Comparison of ENCODE assay signal across 30 mouse cellular contexts in the genomic region with DNA sequence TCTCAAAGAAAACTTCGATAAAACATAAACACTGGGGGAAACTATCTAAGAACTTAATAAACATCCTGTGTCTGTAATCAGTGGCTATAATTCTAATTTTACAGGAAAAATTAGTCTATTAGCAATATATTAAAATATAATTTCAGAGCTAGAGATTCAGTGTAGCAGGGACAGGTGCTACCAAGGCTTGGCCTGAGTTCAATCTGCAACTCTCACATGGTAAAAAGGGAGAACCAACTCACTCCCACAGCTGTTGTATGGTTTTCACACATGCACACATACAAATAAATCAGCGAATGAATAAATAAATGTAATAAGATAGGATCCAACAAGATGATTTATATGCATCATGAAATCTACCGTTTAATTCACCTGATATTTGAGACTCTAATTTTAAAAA.
"Had no signal": no experiment of that assay in that cellular context is flagged by ENCODE, and none has a peak within 500 bp of the region (broad histone marks: within the 10 kb centered on the region; RNA-seq: fewer than 3 reads in every experiment).

No protein-coding gene starts in this region.

- H3K4me3 ChIP-seq: left cerebral cortex, adult 2 months; limb, embryonic 10.5 days; limb, embryonic 12.5 days; limb, embryonic 13.5 days; limb, embryonic 15.5 days; liver, embryonic 12.5 days; liver, embryonic 13.5 days; liver, embryonic 15.5 days; lung, embryonic 15.5 days; megakaryocyte, embryonic 14.5 days; midbrain, embryonic 10.5 days; midbrain, embryonic 12.5 days; midbrain, embryonic 13.5 days; midbrain, embryonic 15.5 days had no signal

- H3K4me1 ChIP-seq: limb, embryonic 10.5 days; limb, embryonic 12.5 days; limb, embryonic 13.5 days; limb, embryonic 15.5 days; liver, embryonic 12.5 days; liver, embryonic 13.5 days; liver, embryonic 15.5 days; midbrain, embryonic 10.5 days; midbrain, embryonic 12.5 days; midbrain, embryonic 13.5 days; midbrain, embryonic 15.5 days had no signal

- H3K9ac ChIP-seq: limb, embryonic 12.5 days; limb, embryonic 13.5 days; limb, embryonic 15.5 days; liver, embryonic 12.5 days; liver, embryonic 13.5 days; liver, embryonic 14.5 days; liver, embryonic 15.5 days; liver, postnatal 0 days; lung, embryonic 14.5 days; lung, embryonic 15.5 days; midbrain, embryonic 12.5 days; midbrain, embryonic 13.5 days; midbrain, embryonic 15.5 days had no signal

- ATAC-seq: liver, embryonic 12.5 days; liver, postnatal 0 days; lung, postnatal 0 days; midbrain, embryonic 13.5 days; midbrain, embryonic 15.5 days; midbrain, embryonic 16.5 days had no signal

- H3K9me3 ChIP-seq: limb, embryonic 10.5 days; limb, embryonic 12.5 days; limb, embryonic 13.5 days; limb, embryonic 15.5 days; liver, embryonic 12.5 days; liver, embryonic 13.5 days; liver, embryonic 15.5 days; lung, embryonic 15.5 days; megakaryocyte, embryonic 14.5 days; midbrain, embryonic 10.5 days; midbrain, embryonic 12.5 days; midbrain, embryonic 13.5 days; midbrain, embryonic 15.5 days had no signal

- H3K27me3 ChIP-seq: limb, embryonic 12.5 days; limb, embryonic 13.5 days; limb, embryonic 15.5 days; liver, embryonic 12.5 days; liver, embryonic 13.5 days; liver, embryonic 15.5 days; lung, embryonic 15.5 days; megakaryocyte, embryonic 14.5 days; midbrain, embryonic 12.5 days; midbrain, embryonic 13.5 days; midbrain, embryonic 15.5 days had no signal

- DNase-seq: left cerebral cortex, postnatal 4 days; liver; liver, embryonic 13.5 days; liver, postnatal 0 days; lung, adult 18-20 months; lung, adult 2 months; lung, embryonic 14.5 days; lung, postnatal 10 days; lung, postnatal 14 days; lung, postnatal 36 days; lung, postnatal 4 days; midbrain, embryonic 14.5 days had no signal

- H3K36me3 ChIP-seq: limb, embryonic 10.5 days; limb, embryonic 12.5 days; limb, embryonic 13.5 days; limb, embryonic 15.5 days; liver, embryonic 12.5 days; liver, embryonic 13.5 days; liver, embryonic 15.5 days; lung, embryonic 15.5 days; midbrain, embryonic 10.5 days; midbrain, embryonic 12.5 days; midbrain, embryonic 13.5 days; midbrain, embryonic 15.5 days had no signal

- H3K27ac ChIP-seq: left cerebral cortex, adult 2 months; limb, embryonic 10.5 days; limb, embryonic 12.5 days; limb, embryonic 13.5 days; limb, embryonic 15.5 days; liver, embryonic 12.5 days; liver, embryonic 13.5 days; liver, embryonic 14.5 days; liver, embryonic 15.5 days; lung, embryonic 15.5 days; macrophage; midbrain, embryonic 10.5 days; midbrain, embryonic 12.5 days; midbrain, embryonic 13.5 days; midbrain, embryonic 15.5 days had no signal

- H3K4me2 ChIP-seq: limb, embryonic 12.5 days; limb, embryonic 13.5 days; limb, embryonic 15.5 days; liver, embryonic 11.5 days; liver, embryonic 12.5 days; liver, embryonic 13.5 days; liver, embryonic 15.5 days; lung, embryonic 14.5 days; lung, embryonic 15.5 days; midbrain, embryonic 12.5 days; midbrain, embryonic 13.5 days; midbrain, embryonic 15.5 days had no signal
